Mouse (Mus musculus) bone marrow macrophage, adult 2 months (primary cell): ENCODE results near the gene Bbs9.

Source experiments
- CTCF ChIP-seq: IDR thresholded peaks from 2 replicates; pipeline ENCODE4 v1.5.1; 2012; ENCODE audit warnings: low read depth, mild to moderate bottlenecking, low read length, moderate library complexity
- POLR2A ChIP-seq: IDR thresholded peaks from 2 replicates; pipeline ENCODE4 v1.6.1; 2012; ENCODE audit warnings: mild to moderate bottlenecking, low read depth, low read length, borderline replicate concordance

DNA sequence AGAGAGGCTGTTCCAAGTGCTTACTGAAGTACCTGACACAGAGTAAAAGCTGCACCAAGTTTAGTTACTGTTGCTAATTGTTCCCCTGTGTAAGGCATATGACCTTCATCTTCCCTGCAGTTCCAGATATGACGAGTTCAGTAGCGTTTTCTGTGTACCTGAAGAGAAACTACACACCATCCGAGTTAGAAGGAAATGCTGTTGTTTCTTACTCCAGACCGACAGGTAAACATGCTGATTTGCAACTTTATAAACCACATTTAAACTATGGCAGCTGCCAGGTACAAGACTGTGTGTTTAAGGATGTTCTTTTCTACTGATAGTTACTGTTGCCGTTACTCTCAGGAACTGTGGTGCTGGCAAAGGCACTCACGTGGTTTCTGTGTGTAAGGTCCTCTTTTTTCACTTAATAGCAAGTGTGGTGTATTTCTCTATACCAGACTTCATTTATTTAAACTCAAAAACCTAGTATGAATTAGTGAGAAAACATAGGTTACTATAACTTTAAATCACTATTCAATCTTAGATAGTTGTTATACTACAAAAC lies 170.4 kb downstream of the Bbs9 start:
- TF ChIP-seq POLR2A (no peak), CTCF (no peak)
